Mouse (Mus musculus) heart, postnatal 25 days (tissue): ENCODE data around the gene Hook2. TPM values are rescaled to one million over a fixed set of nuclear protein-coding genes. Genes with fewer than 3 reads are reported as not detected.
A peak's percentile ranks its signal among the peaks of the same experiment; 100 is the strongest.

Experiments used
- DNase-seq: peaks from one replicate; pipeline ENCODE4 v3.0.0; 2022; ENCODE audit warnings: low spot score
- intact Hi-C: fragments of 180-260 bp; cut with DNase I; formaldehyde crosslinking; loops from one replicate; pipeline ENCODE4 v1.15.1; 2025
- total RNA-seq, 2 experiments: library from RNA; stranded (reverse); gene quantifications; 2 replicates each; pipeline ENCODE4 v1.2.3; 2021

Gene Hook2
- total RNA-seq, 2 experiments from 2014 or later: 2.0 to 2.1 TPM

- intact Hi-C loops: no loop called here
- DNase-seq: no peak
Measured at GRCm38 (mm10) chr8:84984294-84985048, 5.9 kb upstream of the Hook2 start.

GRCm38 (mm10) chr8:84985049-84985683 is 5.2 kb upstream of the Hook2 start:
- DNase-seq: no peak
- intact Hi-C loops: no loop called here

- intact Hi-C loops: no loop called here
- peak; percentile 82 for DNase-seq
Measured at GRCm38 (mm10) chr8:84985684-84986378, 4.6 kb upstream of the Hook2 start.

- DNase-seq: no peak
- intact Hi-C loops: no loop called here
Measured at GRCm38 (mm10) chr8:84986379-84986945, 3.9 kb upstream of the Hook2 start.

- DNase-seq: no peak
- intact Hi-C loops: no loop called here
Measured at GRCm38 (mm10) chr8:84987388-84987787, 3.0 kb upstream of the Hook2 start.

- DNase-seq: peak; percentile 46
Measured at GRCm38 (mm10) chr8:84987903-84988302, 2.5 kb upstream of the Hook2 start.

GRCm38 (mm10) chr8:84989311-84989731 is 1.1 kb upstream of the Hook2 start:
- DNase-seq: peak; percentile 66
- intact Hi-C loops: no loop called here

More at GRCm38 (mm10) chr8:84987903-84988302, 2.5 kb upstream of the Hook2 start:
- intact Hi-C loops: no loop called here

GRCm38 (mm10) chr8:84989810-84990209 is 593 bp upstream of the Hook2 start:
- peak; percentile 86 for DNase-seq
- intact Hi-C loops: loop anchor here (1.0 to 5.0 kb wide), 2 partner anchors 15 to 78 kb away; no protein-coding TSS in a partner anchor

- intact Hi-C loops: loop anchor here (1.0 to 5.0 kb wide), 2 partner anchors 16 to 79 kb away; no protein-coding TSS in a partner anchor
- DNase-seq: no peak
Measured at GRCm38 (mm10) chr8:84990836-84991235, 433 bp downstream of the Hook2 start.

- intact Hi-C loops: loop anchor here (5.0 kb wide), 1 partner anchor 82 kb away; no protein-coding TSS in a partner anchor
- no peak for DNase-seq
Measured at GRCm38 (mm10) chr8:84994375-84994774, 4.0 kb downstream of the Hook2 start.

GRCm38 (mm10) chr8:84995680-84996079 is 5.3 kb downstream of the Hook2 start:
- intact Hi-C loops: loop anchor here (2.0 to 5.0 kb wide), 2 partner anchors 33 to 67 kb away; no protein-coding TSS in a partner anchor
- no peak for DNase-seq

GRCm38 (mm10) chr8:84996978-84997377 is 6.6 kb downstream of the Hook2 start:
- intact Hi-C loops: loop anchor here (2.0 to 5.0 kb wide), 2 partner anchors 35 to 68 kb away; no protein-coding TSS in a partner anchor
- no peak for DNase-seq

- intact Hi-C loops: loop anchor here (2.0 to 5.0 kb wide), 2 partner anchors 35 to 69 kb away; no protein-coding TSS in a partner anchor
- peak; percentile 69 for DNase-seq
Measured at GRCm38 (mm10) chr8:84997649-84998295, 7.4 kb downstream of the Hook2 start.

GRCm38 (mm10) chr8:85007686-85008085 is 17.3 kb downstream of the Hook2 start:
- no peak for DNase-seq
- intact Hi-C loops: no loop called here

GRCm38 (mm10) chr8:85011242-85011641 is 20.8 kb downstream of the Hook2 start:
- intact Hi-C loops: no loop called here
- no peak for DNase-seq

GRCm38 (mm10) chr8:85013230-85013840 is 22.9 kb downstream of the Hook2 start:
- no peak for DNase-seq

GRCm38 (mm10) chr8:85014431-85014830 is 24.0 kb downstream of the Hook2 start, which contains the start of gene Best2:
Best2 (minus strand) TSS chr8:85014531.
- intact Hi-C loops: no loop called here
- no peak for DNase-seq

More at GRCm38 (mm10) chr8:85013230-85013840, 22.9 kb downstream of the Hook2 start:
- intact Hi-C loops: no loop called here

- no peak for DNase-seq
- intact Hi-C loops: no loop called here
Measured at GRCm38 (mm10) chr8:85016724-85017123, 26.3 kb downstream of the Hook2 start.

GRCm38 (mm10) chr8:85017209-85017608 is 26.8 kb downstream of the Hook2 start:
- no peak for DNase-seq
- intact Hi-C loops: no loop called here
